In genomic region chr1:173610291-173610690, GRCm38 (mm10) we compare ENCODE assay signal across 3 mouse cellular contexts. TPM values are rescaled to one million over a fixed set of nuclear protein-coding genes. Genes with fewer than 3 reads are reported as not detected.
"Had no signal": no experiment of that assay in that cellular context is flagged by ENCODE, and none has a peak within 500 bp of the region (broad histone marks: within the 10 kb centered on the region; RNA-seq: fewer than 3 reads in every experiment).

No protein-coding gene starts in this region.

RNA-seq across cellular contexts. Expression of gene Ifi213, which starts 11.2 kb away (rescaled TPM):
- polyA plus RNA-seq: neural tube, embryonic 14.5 days; stomach, embryonic 14.5 days; stomach, embryonic 16.5 days had no signal

RNA-seq across cellular contexts. Expression of gene Ifi209, which starts 20.4 kb away (rescaled TPM):
- polyA plus RNA-seq: neural tube, embryonic 14.5 days had no signal
